ENCODE assay signal across 9 mouse cellular contexts in the genomic region with DNA sequence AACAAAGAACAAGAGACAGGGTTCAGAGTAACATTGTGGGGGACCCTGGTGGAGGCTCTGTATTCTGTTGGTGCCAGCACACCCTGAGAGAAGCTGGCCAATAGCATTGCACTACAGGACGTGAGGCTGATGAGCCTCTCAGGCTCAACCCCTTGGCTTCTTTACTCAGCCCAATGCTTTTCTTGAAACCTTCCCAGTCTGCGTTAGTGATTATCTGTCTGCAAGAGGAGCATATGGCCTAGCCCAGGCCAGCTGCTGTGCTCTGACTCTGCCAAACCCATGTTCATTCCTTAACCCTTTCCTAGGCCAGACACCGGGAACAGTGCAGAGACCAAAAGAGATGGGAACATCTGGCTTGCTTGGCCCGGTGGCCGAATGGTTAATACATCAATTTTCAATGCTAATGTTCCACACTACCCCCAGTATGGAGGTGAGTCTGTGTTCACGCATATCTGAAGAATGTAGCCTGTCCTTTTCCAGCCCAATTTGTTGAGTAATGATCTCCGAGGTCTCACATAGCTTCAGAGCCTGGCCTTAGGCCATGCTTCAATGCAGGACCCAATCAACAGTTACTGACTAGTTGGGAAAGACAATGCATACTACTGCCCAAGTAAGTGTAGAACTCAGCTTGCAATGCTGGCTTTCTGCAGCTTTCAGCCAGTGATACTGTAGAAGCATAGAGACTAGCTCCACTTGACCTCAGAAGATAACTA.
A peak's percentile ranks its signal among the peaks of the same experiment; 100 is the strongest.
DNase-seq lines count a peak whose midpoint lies in the region; ATAC-seq lines count a peak whose summit lies in the region.
"Had no signal": no experiment of that assay in that cellular context is flagged by ENCODE, and none has a peak within 500 bp of the region (broad histone marks: within the 10 kb centered on the region; RNA-seq: fewer than 3 reads in every experiment).

No protein-coding gene starts in this region.

- no peaks in the 10 kb centered on the region for H3K36me3 ChIP-seq in kidney, embryonic 16.5 days (ENCODE audit: insufficient read depth, low read length)
- H3K36me3 ChIP-seq in kidney, embryonic 14.5 days (ENCODE audit: control insufficient read depth, insufficient read depth, low read length), result no peaks in the 10 kb centered on the region
- H3K36me3 ChIP-seq in forebrain, embryonic 11.5 days (ENCODE audit: control insufficient read depth, insufficient read depth, low read length), result no peaks in the 10 kb centered on the region
- no peaks in the 10 kb centered on the region for H3K36me3 ChIP-seq in hindbrain, embryonic 12.5 days
- no peaks in the 10 kb centered on the region for H3K36me3 ChIP-seq in midbrain, embryonic 15.5 days (replicated peaks)
- no peaks in the 10 kb centered on the region for H3K36me3 ChIP-seq in liver, embryonic 12.5 days

- peaks cover 3% of the 10 kb centered on the region; the same call in 1 of the 2 replicates for H3K9me3 ChIP-seq in kidney, embryonic 16.5 days (ENCODE audit: low read length)
- no peaks in the 10 kb centered on the region for H3K9me3 ChIP-seq in kidney, embryonic 14.5 days (ENCODE audit: control insufficient read depth, low read length)
- H3K9me3 ChIP-seq in forebrain, embryonic 11.5 days (ENCODE audit: control insufficient read depth, low read length), result no peaks in the 10 kb centered on the region
- H3K9me3 ChIP-seq in hindbrain, embryonic 12.5 days (replicated peaks), result no peaks in the 10 kb centered on the region
- no peaks in the 10 kb centered on the region for H3K9me3 ChIP-seq in midbrain, embryonic 15.5 days
- H3K9me3 ChIP-seq in liver, embryonic 12.5 days (replicated peaks), result no peaks in the 10 kb centered on the region

- no peak overlapping the region for H3K4me3 ChIP-seq in kidney, embryonic 16.5 days (ENCODE audit: low read length)
- H3K4me3 ChIP-seq in kidney, embryonic 14.5 days (ENCODE audit: low read length), result no peak overlapping the region
- no peak overlapping the region for H3K4me3 ChIP-seq in forebrain, embryonic 11.5 days (ENCODE audit: low read depth, low read length)
- no peak overlapping the region for H3K4me3 ChIP-seq in hindbrain, embryonic 12.5 days
- no peak overlapping the region for H3K4me3 ChIP-seq in midbrain, embryonic 15.5 days
- no peak overlapping the region for H3K4me3 ChIP-seq in liver, embryonic 12.5 days

- 65% methylated on average over 7 of the region's 7 CpGs for WGBS in kidney, embryonic 16.5 days
- WGBS in kidney, embryonic 14.5 days, result 69% methylated on average over 7 of the region's 7 CpGs
- 76% methylated on average over 7 of the region's 7 CpGs for WGBS in forebrain, embryonic 11.5 days
- 59% methylated on average over 7 of the region's 7 CpGs for WGBS in hindbrain, embryonic 12.5 days
- WGBS in midbrain, embryonic 15.5 days, result 63% methylated on average over 7 of the region's 7 CpGs
- 62% methylated on average over 7 of the region's 7 CpGs for WGBS in liver, embryonic 12.5 days (ENCODE audit: insufficient replicate concordance)

- no peak overlapping the region for H3K27ac ChIP-seq in kidney, embryonic 16.5 days (ENCODE audit: low read length)
- H3K27ac ChIP-seq in kidney, embryonic 14.5 days (ENCODE audit: low read depth, low read length), result no peak overlapping the region
- H3K27ac ChIP-seq in forebrain, embryonic 11.5 days (ENCODE audit: low read depth, low read length), result no peak overlapping the region
- H3K27ac ChIP-seq in hindbrain, embryonic 12.5 days, result no peak overlapping the region
- H3K27ac ChIP-seq in midbrain, embryonic 15.5 days, result no peak overlapping the region
- H3K27ac ChIP-seq in liver, embryonic 12.5 days, result no peak overlapping the region

- no peaks in the 10 kb centered on the region for H3K27me3 ChIP-seq in kidney, embryonic 16.5 days (ENCODE audit: insufficient read depth, low read length)
- no peaks in the 10 kb centered on the region for H3K27me3 ChIP-seq in kidney, embryonic 14.5 days (ENCODE audit: control insufficient read depth, insufficient read depth, low read length)
- no peaks in the 10 kb centered on the region for H3K27me3 ChIP-seq in forebrain, embryonic 11.5 days (ENCODE audit: control insufficient read depth, insufficient read depth, low read length)
- no peaks in the 10 kb centered on the region for H3K27me3 ChIP-seq in hindbrain, embryonic 12.5 days
- H3K27me3 ChIP-seq in midbrain, embryonic 15.5 days (replicated peaks), result no peaks in the 10 kb centered on the region
- no peaks in the 10 kb centered on the region for H3K27me3 ChIP-seq in liver, embryonic 12.5 days (replicated peaks)
- H3K27me3 ChIP-seq: Patski had no signal

- no peak overlapping the region for H3K9ac ChIP-seq in kidney, embryonic 16.5 days (replicated peaks; ENCODE audit: low read length)
- H3K9ac ChIP-seq in kidney, embryonic 14.5 days (ENCODE audit: low read depth, low read length), result no peak overlapping the region
- no peak overlapping the region for H3K9ac ChIP-seq in forebrain, embryonic 11.5 days (ENCODE audit: low read length)
- no peak overlapping the region for H3K9ac ChIP-seq in hindbrain, embryonic 12.5 days
- no peak overlapping the region for H3K9ac ChIP-seq in midbrain, embryonic 15.5 days
- no peak overlapping the region for H3K9ac ChIP-seq in liver, embryonic 12.5 days

- DNase-seq in forebrain, embryonic 11.5 days (ENCODE audit: low spot score), result no peak
- no peak for DNase-seq in testis, postnatal 14 days (ENCODE audit: low spot score)
- DNase-seq in gastrocnemius, adult 8-10 months (ENCODE audit: low spot score in 2 of 2), result no peak

- ATAC-seq in kidney, embryonic 16.5 days (ENCODE audit: low FRiP score, low TSS enrichment), result peak; percentile 19; the same call in 1 of the 2 replicates
- no peak for ATAC-seq in kidney, embryonic 14.5 days (ENCODE audit: low FRiP score, low TSS enrichment)
- peak; percentile 64; the same call in 1 of the 2 replicates for ATAC-seq in forebrain, embryonic 11.5 days (replicated peaks; ENCODE audit: low FRiP score)
- ATAC-seq in hindbrain, embryonic 12.5 days (ENCODE audit: low FRiP score), result peak; percentile 72
- ATAC-seq in midbrain, embryonic 15.5 days (replicated peaks), result peak; percentile 56
- ATAC-seq in liver, embryonic 12.5 days, result no peak
- ATAC-seq: Patski had no signal

- no peaks in the 10 kb centered on the region for H3K4me1 ChIP-seq in kidney, embryonic 16.5 days (ENCODE audit: insufficient read depth, low read length)
- no peaks in the 10 kb centered on the region for H3K4me1 ChIP-seq in kidney, embryonic 14.5 days (ENCODE audit: control insufficient read depth, insufficient read depth, low read length)
- no peaks in the 10 kb centered on the region for H3K4me1 ChIP-seq in forebrain, embryonic 11.5 days (replicated peaks; ENCODE audit: control insufficient read depth, insufficient read depth, low read length)
- no peaks in the 10 kb centered on the region for H3K4me1 ChIP-seq in hindbrain, embryonic 12.5 days
- no peaks in the 10 kb centered on the region for H3K4me1 ChIP-seq in midbrain, embryonic 15.5 days
- H3K4me1 ChIP-seq in liver, embryonic 12.5 days, result no peaks in the 10 kb centered on the region

- H3K4me2 ChIP-seq in kidney, embryonic 16.5 days (replicated peaks; ENCODE audit: low read depth, low read length), result no peak overlapping the region
- no peak overlapping the region for H3K4me2 ChIP-seq in kidney, embryonic 14.5 days (replicated peaks; ENCODE audit: low read depth, low read length)
- no peak overlapping the region for H3K4me2 ChIP-seq in forebrain, embryonic 11.5 days (ENCODE audit: low read depth, low read length, severe bottlenecking)
- no peak overlapping the region for H3K4me2 ChIP-seq in hindbrain, embryonic 12.5 days (replicated peaks)
- no peak overlapping the region for H3K4me2 ChIP-seq in midbrain, embryonic 15.5 days
- H3K4me2 ChIP-seq in liver, embryonic 12.5 days, result no peak overlapping the region

Comparison
In these comparisons a context has a peak if more than half of its experiments do, and no peak if none do; other contexts are left out.
1. ATAC-seq: peak in kidney, embryonic 16.5 days (single experiment), forebrain, embryonic 11.5 days (single experiment), hindbrain, embryonic 12.5 days (single experiment) and midbrain, embryonic 15.5 days (single experiment); none in kidney, embryonic 14.5 days (single experiment) and liver, embryonic 12.5 days (single experiment).